Mouse (Mus musculus) MN1 (cell line): ENCODE results near the gene Rsad2.
"Not testable (repeated sequence)": the region's sequence is repeated elsewhere in the genome, so short reads cannot be mapped to it uniquely, and the experiment has no call there.

Experiments used
- DNase-seq: peaks from one replicate; pipeline ENCODE4 v3.0.0-alpha.2; 2016; ENCODE audit warnings: low spot score

Rsad2 gene

DNA sequence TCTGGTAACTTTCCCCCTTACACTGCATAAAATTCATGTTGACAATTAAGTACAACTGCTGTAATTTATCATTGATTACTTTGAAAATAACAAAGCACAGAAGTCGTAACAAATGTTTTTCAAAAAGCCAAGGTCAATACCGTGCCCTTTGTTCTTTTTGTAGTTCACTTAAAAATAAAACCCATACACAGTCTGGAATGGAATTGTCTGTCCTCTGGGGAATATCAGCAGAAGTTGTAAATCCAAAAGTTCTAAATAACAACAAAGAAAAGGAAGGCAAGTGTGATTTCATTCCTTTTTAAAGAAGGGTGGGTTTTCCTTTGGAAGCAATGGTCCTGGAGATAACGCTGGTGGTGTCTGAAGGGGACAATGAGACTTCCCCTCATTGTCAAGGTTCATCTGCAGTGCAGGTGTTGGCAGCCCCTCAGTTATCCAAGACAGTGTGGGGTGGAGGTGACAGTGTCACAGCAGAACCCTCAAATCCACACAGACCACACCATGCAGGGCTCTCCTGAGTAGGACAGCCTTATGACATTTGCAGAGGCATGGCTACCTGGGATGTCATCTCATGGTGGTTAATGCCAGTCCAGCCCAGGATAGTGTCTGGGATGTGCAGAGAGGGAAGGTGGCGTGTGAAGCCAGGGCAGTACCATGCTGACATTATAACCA, 9.7 kb downstream of the Rsad2 start:
- no peak for DNase-seq

DNA sequence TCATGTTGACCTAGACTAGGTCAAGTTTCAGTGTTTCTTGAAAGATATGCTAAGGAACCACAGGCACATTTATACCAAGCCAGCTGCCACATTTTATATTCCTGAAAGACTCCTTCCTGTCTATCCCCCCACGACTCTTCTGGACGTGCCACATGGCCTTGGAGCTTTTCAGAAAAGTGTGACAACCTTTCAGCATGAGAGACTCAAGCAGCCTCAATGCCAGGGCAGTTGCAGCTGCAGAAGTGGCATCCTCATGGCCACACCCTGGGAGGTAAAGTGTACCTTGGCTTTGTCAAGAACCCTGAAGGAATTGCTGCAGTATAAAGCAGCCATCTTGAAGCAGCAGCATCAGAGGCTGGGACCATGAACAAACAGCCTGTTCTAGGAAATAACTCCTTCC, 11.7 kb downstream of the Rsad2 start:
- DNase-seq, result no peak

DNA sequence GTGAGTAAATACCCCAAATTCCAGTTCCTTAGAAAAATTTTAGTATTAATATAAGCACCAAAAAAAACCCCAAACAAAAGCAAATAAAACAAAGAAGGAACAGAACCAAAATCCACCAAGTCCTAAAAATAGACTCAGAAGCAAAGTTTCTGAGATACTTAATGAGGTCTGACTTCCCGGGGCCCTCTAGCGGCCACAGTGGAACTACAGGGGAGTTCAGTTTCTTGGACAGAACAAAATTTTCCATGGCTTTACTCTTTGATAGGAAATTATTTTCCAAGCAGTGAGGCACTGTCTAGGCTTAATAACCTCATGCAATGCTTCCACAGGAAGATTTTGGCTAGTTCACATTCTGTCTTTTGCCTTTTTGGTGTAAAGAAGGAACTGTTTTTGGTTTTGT, 12.2 kb downstream of the Rsad2 start:
- peak; percentile 54 for DNase-seq

DNA sequence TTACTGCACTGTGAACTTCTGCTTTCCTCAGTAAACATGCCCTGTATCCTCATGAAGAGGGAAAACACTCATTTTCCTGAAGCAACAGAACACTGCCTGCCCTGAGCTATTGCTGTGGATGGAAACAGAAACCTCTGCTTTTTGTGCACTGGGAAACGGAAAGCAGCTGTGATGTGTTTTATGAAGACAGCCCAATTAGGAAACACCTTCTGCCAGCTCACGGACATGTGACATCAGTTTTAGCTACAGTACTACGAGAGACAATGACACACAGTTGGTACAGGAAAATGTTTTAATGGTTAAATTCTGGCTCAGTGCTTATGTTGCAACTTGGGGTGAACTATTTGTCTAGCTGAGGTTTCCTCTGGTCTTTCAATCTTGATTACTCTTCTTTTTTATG, 16.9 kb downstream of the Rsad2 start:
- DNase-seq, result no peak

- no peak for DNase-seq
Measured at GRCm38 (mm10) chr12:26437950-26438349, 18.3 kb downstream of the Rsad2 start.

GRCm38 (mm10) chr12:26436334-26436733, 19.9 kb downstream of the Rsad2 start:
- no peak for DNase-seq

- DNase-seq, result not testable (repeated sequence)
Measured at GRCm38 (mm10) chr12:26428771-26429170, 27.5 kb downstream of the Rsad2 start.

GRCm38 (mm10) chr12:26424841-26425240, 31.4 kb downstream of the Rsad2 start:
- DNase-seq, result peak; percentile 33

- no peak for DNase-seq
Measured at GRCm38 (mm10) chr12:26418322-26418721, 37.9 kb downstream of the Rsad2 start.

DNA sequence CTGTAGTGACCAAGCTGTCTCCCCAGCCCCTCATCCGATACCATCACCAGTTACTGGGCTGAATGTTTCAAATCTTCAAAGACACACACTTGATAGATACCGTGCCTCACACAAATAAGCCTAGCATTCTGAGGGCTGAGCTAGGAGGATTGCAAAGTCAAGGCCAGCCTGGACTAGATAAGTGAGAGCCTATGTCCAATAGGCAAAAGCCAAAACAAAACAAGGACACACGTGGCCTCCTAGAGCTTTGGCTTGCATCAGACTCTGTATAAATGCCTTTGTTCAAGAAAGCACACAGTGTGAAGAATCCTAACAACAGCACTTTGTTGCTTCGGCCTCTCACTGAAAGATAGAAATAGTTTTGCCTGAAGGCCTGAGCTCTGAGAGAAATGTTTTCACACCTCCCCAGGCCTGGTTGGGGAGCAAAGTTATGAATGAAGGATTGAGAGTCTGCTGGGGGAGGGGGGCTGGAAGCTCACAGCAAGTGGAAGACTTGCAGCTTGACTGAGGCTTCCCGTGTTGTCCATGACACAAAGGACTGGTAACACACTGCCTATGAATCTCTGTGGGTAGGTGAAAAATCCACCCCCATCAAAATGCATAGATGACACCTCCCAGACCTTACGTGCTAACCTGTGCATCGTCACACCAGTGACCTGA, 39.5 kb downstream of the Rsad2 start:
- DNase-seq, result no peak

GRCm38 (mm10) chr12:26415104-26415771, 41.0 kb downstream of the Rsad2 start, which contains the start of gene Rnf144a:
Gene Rnf144a, minus strand, starts transcription at chr12:26415254.
- no peak for DNase-seq

- no peak for DNase-seq
Measured at GRCm38 (mm10) chr12:26414451-26415103, 41.7 kb downstream of the Rsad2 start.

DNA sequence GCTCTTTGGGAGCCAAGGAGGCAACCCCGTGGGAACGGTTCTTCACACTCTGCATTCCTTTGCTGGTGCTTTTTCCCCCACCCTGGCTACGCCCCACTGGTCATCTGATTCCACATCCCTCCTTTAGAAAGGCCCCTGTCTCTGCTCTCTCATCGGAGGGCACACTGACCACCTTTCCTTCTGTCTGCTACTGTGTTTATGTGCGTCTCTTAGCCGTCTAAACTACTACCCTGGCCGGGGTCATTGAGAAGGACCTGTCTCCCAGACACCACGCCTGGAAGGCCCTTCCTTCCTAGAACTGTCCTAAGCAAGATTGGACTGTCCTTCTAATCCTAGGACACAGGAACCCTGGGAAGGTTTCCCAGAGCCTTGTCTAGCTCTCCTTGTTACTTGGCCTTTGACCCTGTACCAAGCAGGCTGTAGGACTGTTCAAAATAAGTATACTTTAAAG, 42.3 kb downstream of the Rsad2 start:
- no peak for DNase-seq

DNA sequence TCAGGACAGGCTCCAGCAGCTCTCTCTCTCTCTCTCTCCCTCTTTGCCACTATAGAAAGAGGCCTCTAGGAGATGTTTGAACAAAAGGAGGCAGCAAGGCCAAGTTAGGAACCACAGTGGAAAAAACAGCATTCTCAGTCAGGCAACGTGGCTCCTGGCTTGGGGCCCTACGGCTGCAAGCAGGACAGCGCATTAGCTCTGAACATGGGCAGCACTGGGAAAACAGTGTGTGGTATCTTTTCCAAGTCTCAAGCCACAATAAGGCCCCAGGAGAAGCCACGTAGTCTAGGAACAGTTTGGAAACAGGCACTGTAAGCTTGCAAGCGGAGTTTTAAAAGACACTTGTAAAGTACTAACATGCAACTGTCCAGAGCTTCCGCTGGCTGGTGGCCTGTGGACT, 43.5 kb downstream of the Rsad2 start:
- no peak for DNase-seq

- no peak for DNase-seq
Measured at GRCm38 (mm10) chr12:26411841-26412450, 44.3 kb downstream of the Rsad2 start.

- no peak for DNase-seq
Measured at GRCm38 (mm10) chr12:26410443-26410842, 45.8 kb downstream of the Rsad2 start.

- DNase-seq, result no peak
Measured at GRCm38 (mm10) chr12:26408707-26409106, 47.5 kb downstream of the Rsad2 start.

DNA sequence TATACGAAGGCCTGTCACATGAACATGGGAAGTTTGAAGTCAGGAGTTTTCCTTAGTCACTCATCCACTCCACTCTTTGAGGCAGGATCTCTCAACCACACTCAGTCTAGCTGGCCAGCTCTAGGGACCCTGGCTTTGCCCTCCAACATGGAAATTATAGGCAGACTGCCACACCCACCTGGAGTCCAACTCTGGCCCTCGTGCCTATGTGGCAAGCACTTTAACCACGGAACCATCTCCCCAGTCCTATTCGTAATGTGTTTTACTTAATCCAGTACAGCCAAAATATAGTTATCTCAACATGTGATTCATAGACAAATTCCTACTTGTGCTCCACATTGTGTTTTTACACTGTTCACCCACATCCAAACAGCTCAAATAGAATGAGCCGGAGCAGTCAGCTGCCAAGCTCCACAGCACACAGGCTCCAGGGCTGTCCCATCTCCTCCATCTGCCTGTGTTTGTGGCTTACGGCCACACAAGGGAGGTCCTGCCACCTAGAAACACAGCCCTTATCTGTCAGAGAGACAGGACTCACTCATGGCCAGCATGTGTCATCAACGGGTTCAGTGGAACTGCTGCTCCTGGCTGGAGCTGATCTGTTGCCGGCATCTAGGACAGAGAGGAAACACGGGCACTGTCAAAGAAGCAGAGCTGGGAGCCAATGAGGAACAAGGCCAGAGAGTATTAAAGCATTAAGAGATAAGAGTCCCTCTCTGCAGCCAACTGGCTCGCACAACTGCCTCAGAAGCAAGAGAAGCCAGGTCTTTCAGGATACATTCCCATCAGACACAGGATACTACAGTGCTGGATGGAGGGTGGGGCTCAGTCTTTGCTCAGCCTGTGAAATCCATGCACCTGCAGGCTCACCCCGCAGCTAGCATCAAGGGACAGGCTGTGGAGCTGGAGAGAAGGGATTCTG, 51.2 kb downstream of the Rsad2 start:
- DNase-seq, result peak; percentile 9

- no peak for DNase-seq
Measured at GRCm38 (mm10) chr12:26403372-26404125, 52.7 kb downstream of the Rsad2 start.
